Mouse (Mus musculus) intestine, postnatal 0 days (tissue): Measurements from ENCODE around the gene Rbm47. TPM values are rescaled to one million over a fixed set of nuclear protein-coding genes. Genes with fewer than 3 reads are reported as not detected.

Experiments used
- ATAC-seq: fragments of 200-750 bp; cut with Nextera tagmentation; 2 replicates; pipeline ENCODE4 v1.8.0; 2017; ENCODE audit warnings: mild to moderate bottlenecking, moderate TSS enrichment, moderate library complexity
- H3K27ac ChIP-seq: fragments of 300-500 bp; sonication (generic); 2 replicates; pipeline ENCODE4 v1.5.1; 2014; ENCODE audit warnings: mild to moderate bottlenecking, low read depth, low read length, moderate library complexity
- H3K27me3 ChIP-seq: fragments of 300-500 bp; sonication (generic); replicated peaks from 2 replicates; pipeline ENCODE4 v1.6.1; 2014; ENCODE audit warnings: low read length, mixed read lengths; ENCODE audit not compliant: control insufficient read depth, insufficient read depth
- H3K36me3 ChIP-seq: fragments of 300-500 bp; sonication (generic); 2 replicates; pipeline ENCODE4 v1.6.1; 2014; ENCODE audit warnings: mild to moderate bottlenecking, moderate library complexity; ENCODE audit not compliant: control insufficient read depth, insufficient read depth
- H3K4me1 ChIP-seq: fragments of 300-500 bp; sonication (generic); replicated peaks from 2 replicates; pipeline ENCODE4 v1.6.1; 2014; ENCODE audit warnings: antibody characterized with exemption, low read length, mixed read lengths; ENCODE audit not compliant: control insufficient read depth, insufficient read depth
- H3K4me2 ChIP-seq: fragments of 300-500 bp; sonication (generic); replicated peaks from 2 replicates; pipeline ENCODE4 v1.6.1; 2014; ENCODE audit warnings: low read depth, mild to moderate bottlenecking, moderate library complexity
- H3K4me3 ChIP-seq: fragments of 300-500 bp; sonication (generic); 2 replicates; pipeline ENCODE4 v1.5.1; 2014; ENCODE audit warnings: low read depth, low read length
- H3K9ac ChIP-seq: fragments of 300-500 bp; sonication (generic); 2 replicates; pipeline ENCODE4 v1.6.1; 2014; ENCODE audit warnings: mild to moderate bottlenecking, low read depth, low read length
- H3K9me3 ChIP-seq: fragments of 300-500 bp; sonication (generic); 2 replicates; pipeline ENCODE4 v1.6.1; 2016; ENCODE audit warnings: mixed run types; ENCODE audit not compliant: control insufficient read depth
- CTCF ChIP-seq: sonication (generic); IDR thresholded peaks from 2 replicates; pipeline ENCODE4 v1.5.1; 2016; ENCODE audit warnings: low read depth, mild to moderate bottlenecking, control low read depth, antibody characterized with exemption, moderate library complexity
- WGBS: fragments of 180-500 bp; shearing (Covaris S2); extraction: QIAGEN DNeasy Blood & Tissue Kit; methylation state at CpG from one replicate; pipeline ENCODE4 v1.1.7; 2014; 5-methylcytosine and 5-hydroxymethylcytosine counted together
- polyA plus RNA-seq: library from polyadenylated mRNA; unstranded; fragments of >200 nt; fragmentation: Nextera tagmentation; extraction: Ambion mirVana; gene quantifications from 2 replicates; pipeline ENCODE4 v1.2.1, GENCODE M21; 2015

Gene Rbm47
- polyA plus RNA-seq, 1 experiment from 2014 or later: 146 TPM

- 33% methylated on average over 10 of the region's 10 CpGs for WGBS
- Histone ChIP-seq H3K4me3 (no peak overlapping the region), H3K4me2 (peak overlapping the region; percentile 45)
Measured at GRCm38 (mm10) chr5:66042651-66043340, 130.1 kb downstream of the Rbm47 start.

GRCm38 (mm10) chr5:66040744-66041279 lies 132.1 kb downstream of the Rbm47 start:
- H3K4me2 ChIP-seq: no peak overlapping the region
- no peak for TF ChIP-seq CTCF
- H3K27me3 ChIP-seq: no peaks in the 10 kb centered on the region
- H3K36me3 ChIP-seq: peaks cover 14% of the 10 kb centered on the region
- no peak overlapping the region for H3K9ac ChIP-seq
- H3K9me3 ChIP-seq: no peaks in the 10 kb centered on the region
- H3K4me3 ChIP-seq: no peak overlapping the region
- WGBS: 53% methylated on average over 7 of the region's 7 CpGs
- 0 out of 2 replicates have a peak overlapping the region, but pooled peaks have one; percentile 21 for H3K27ac ChIP-seq
- no peak for ATAC-seq
- H3K4me1 ChIP-seq: 0 out of 2 replicates have a peak, but pooled peaks cover 5% of the 10 kb centered on the region

More at GRCm38 (mm10) chr5:66042651-66043340, 130.1 kb downstream of the Rbm47 start:
- ATAC-seq: peak; percentile 64
- H3K9ac ChIP-seq: no peak overlapping the region
- no peaks in the 10 kb centered on the region for H3K27me3 ChIP-seq
- H3K9me3 ChIP-seq: no peaks in the 10 kb centered on the region
- TF ChIP-seq CTCF: no peak
- H3K27ac ChIP-seq: peak overlapping the region; percentile 82
- 0 out of 2 replicates have a peak, but pooled peaks cover 5% of the 10 kb centered on the region for H3K4me1 ChIP-seq
- H3K36me3 ChIP-seq: peaks cover 8% of the 10 kb centered on the region

GRCm38 (mm10) chr5:66039813-66040212 lies 133.1 kb downstream of the Rbm47 start:
- peaks cover 12% of the 10 kb centered on the region for H3K36me3 ChIP-seq
- 38% methylated on average over 2 of the region's 2 CpGs for WGBS
- no peak for TF ChIP-seq CTCF
- no peaks in the 10 kb centered on the region for H3K9me3 ChIP-seq
- no peaks in the 10 kb centered on the region for H3K27me3 ChIP-seq
- H3K9ac ChIP-seq: no peak overlapping the region
- no peak overlapping the region for H3K4me2 ChIP-seq
- H3K4me1 ChIP-seq: 0 out of 2 replicates have a peak, but pooled peaks cover 5% of the 10 kb centered on the region
- no peak overlapping the region for H3K27ac ChIP-seq
- ATAC-seq: no peak
- no peak overlapping the region for H3K4me3 ChIP-seq

- no peak for ATAC-seq
- WGBS: 63% methylated on average over 6 of the region's 6 CpGs
- H3K4me3 ChIP-seq: no peak overlapping the region
- H3K27ac ChIP-seq: no peak overlapping the region
- no peak for TF ChIP-seq CTCF
- H3K9ac ChIP-seq: no peak overlapping the region
- H3K4me2 ChIP-seq: no peak overlapping the region
- H3K9me3 ChIP-seq: no peaks in the 10 kb centered on the region
- H3K27me3 ChIP-seq: no peaks in the 10 kb centered on the region
- 0 out of 2 replicates have a peak, but pooled peaks cover 5% of the 10 kb centered on the region for H3K4me1 ChIP-seq
- H3K36me3 ChIP-seq: peaks cover 23% of the 10 kb centered on the region; the same call in 1 of the 2 replicates
Measured at GRCm38 (mm10) chr5:66037066-66037465, 135.9 kb downstream of the Rbm47 start.

- no peak overlapping the region for H3K4me2 ChIP-seq
- WGBS: 50% methylated on average over 7 of the region's 7 CpGs
- peaks cover 23% of the 10 kb centered on the region; the same call in 1 of the 2 replicates for H3K36me3 ChIP-seq
- TF ChIP-seq CTCF: no peak
- H3K4me1 ChIP-seq: 0 out of 2 replicates have a peak, but pooled peaks cover 5% of the 10 kb centered on the region
- ATAC-seq: no peak
- no peak overlapping the region for H3K9ac ChIP-seq
- H3K9me3 ChIP-seq: no peaks in the 10 kb centered on the region
- no peak overlapping the region for H3K27ac ChIP-seq
- H3K27me3 ChIP-seq: no peaks in the 10 kb centered on the region
- H3K4me3 ChIP-seq: no peak overlapping the region
Measured at GRCm38 (mm10) chr5:66036440-66037054, 136.4 kb downstream of the Rbm47 start.
